Comparison of ENCODE assay signal across 11 mouse cellular contexts in the genomic region with DNA sequence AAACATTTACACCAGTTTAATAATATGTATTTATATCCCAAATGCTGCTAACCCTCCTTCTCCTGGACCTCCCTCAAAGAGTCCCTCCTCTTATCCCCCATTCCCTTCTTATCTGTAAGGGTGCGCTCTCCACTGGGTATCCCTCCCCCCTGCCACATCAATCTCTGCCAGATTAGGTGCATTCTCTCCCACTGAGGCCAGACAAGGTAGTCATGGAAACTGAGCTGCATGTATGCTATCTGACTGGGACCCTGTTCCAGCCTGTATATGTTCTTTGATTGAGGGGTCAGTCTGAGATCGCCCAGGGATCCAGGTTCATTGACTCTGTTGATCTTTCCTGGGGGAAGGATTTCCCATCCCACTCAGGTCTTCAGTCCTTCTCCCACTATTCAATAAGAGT.
"Had no signal": no experiment of that assay in that cellular context is flagged by ENCODE, and none has a peak within 500 bp of the region (broad histone marks: within the 10 kb centered on the region; RNA-seq: fewer than 3 reads in every experiment).

No protein-coding gene starts in this region.

- H3K36me3 ChIP-seq: limb, embryonic 15.5 days; liver, embryonic 13.5 days had no signal

- H3K27ac ChIP-seq: limb, embryonic 15.5 days; liver, embryonic 13.5 days had no signal

- H3K4me1 ChIP-seq: limb, embryonic 15.5 days; liver, embryonic 13.5 days had no signal

- ATAC-seq: intestine, postnatal 0 days had no signal

- H3K4me2 ChIP-seq: limb, embryonic 15.5 days; liver, embryonic 13.5 days had no signal

- DNase-seq: kidney, adult 8-10 months; kidney, postnatal 25 days; layer of hippocampus, postnatal 36 days; liver, embryonic 13.5 days; lung, adult 18-20 months; right cerebral cortex, adult 18-20 months; right cerebral cortex, postnatal 25 days; thymus, postnatal 36 days had no signal

- H3K4me3 ChIP-seq: limb, embryonic 15.5 days; liver, embryonic 13.5 days; myocyte had no signal

- H3K9ac ChIP-seq: limb, embryonic 15.5 days; liver, embryonic 13.5 days had no signal

- H3K9me3 ChIP-seq: limb, embryonic 15.5 days; liver, embryonic 13.5 days had no signal

- H3K27me3 ChIP-seq: limb, embryonic 15.5 days; liver, embryonic 13.5 days had no signal
